Mouse (Mus musculus) small intestine, adult 2 months (tissue): ENCODE results near the gene Aanat.

ENCODE experiments used
- CTCF ChIP-seq: fragments of 200-500 bp; IDR thresholded peaks from 2 replicates; pipeline ENCODE4 v1.5.1; 2012; ENCODE audit warnings: low read depth, mild to moderate bottlenecking, control low read depth, inconsistent platforms, low read length, moderate library complexity, mixed read lengths; ENCODE audit not compliant: insufficient replicate concordance, insufficient read length; ENCODE audit errors: extremely low read depth
- POLR2A ChIP-seq: fragments of 200-500 bp; IDR thresholded peaks from 2 replicates; pipeline ENCODE4 v1.6.1; 2012; ENCODE audit warnings: low read depth, mild to moderate bottlenecking, control low read depth, inconsistent platforms, low read length, moderate library complexity

DNA sequence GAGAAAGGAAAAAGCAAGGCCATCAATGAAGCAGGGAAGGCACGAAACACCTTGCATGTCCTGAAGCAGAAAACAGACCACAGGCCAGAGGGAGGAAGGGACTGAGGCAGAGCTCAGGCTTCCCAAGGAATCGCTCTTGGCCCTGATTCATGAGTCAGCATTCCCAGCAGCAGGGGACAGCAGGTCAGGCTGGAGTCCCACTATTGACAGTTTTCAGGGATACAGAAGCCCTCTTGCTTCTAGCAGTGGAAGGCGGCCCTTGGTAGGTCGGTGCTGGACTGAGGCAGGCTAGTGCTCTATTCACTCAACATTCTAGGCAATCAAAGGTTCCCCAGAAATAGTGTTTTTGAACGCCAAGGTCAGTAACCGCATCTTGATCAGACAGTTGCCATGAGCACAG, 11.7 kb upstream of the Aanat start:
- TF ChIP-seq CTCF (no peak), POLR2A (no peak)
